Mouse (Mus musculus) neural tube, embryonic 12.5 days (tissue): ENCODE measurements at regions not wholly inside any gene's neighbourhood (a gene's known extent, or its start where the extent isn't known, plus 50 kb on each side); places are given as distances from the start of the nearest gene placed in this dataset.

Experiments
- ATAC-seq: fragments of 200-750 bp; cut with Nextera tagmentation; 2 replicates; pipeline ENCODE4 v1.8.0; 2017; ENCODE audit warnings: low read depth, mild to moderate bottlenecking, moderate TSS enrichment, moderate library complexity; ENCODE audit not compliant: low FRiP score
- H3K27ac ChIP-seq: fragments of 300-500 bp; sonication (generic); 2 replicates; pipeline ENCODE4 v1.5.1; 2016
- H3K27me3 ChIP-seq: fragments of 300-500 bp; sonication (generic); replicated peaks from 2 replicates; pipeline ENCODE4 v1.6.1; 2016; ENCODE audit warnings: mild to moderate bottlenecking
- H3K36me3 ChIP-seq: fragments of 300-500 bp; sonication (generic); 2 replicates; pipeline ENCODE4 v1.6.1; 2016; ENCODE audit warnings: mild to moderate bottlenecking
- H3K4me1 ChIP-seq: fragments of 300-500 bp; sonication (generic); 2 replicates; pipeline ENCODE4 v1.6.1; 2016
- H3K4me2 ChIP-seq: fragments of 300-500 bp; sonication (generic); replicated peaks from 2 replicates; pipeline ENCODE4 v1.6.1; 2016; ENCODE audit warnings: mild to moderate bottlenecking
- H3K4me3 ChIP-seq: fragments of 300-500 bp; sonication (generic); 2 replicates; pipeline ENCODE4 v1.5.1; 2016
- H3K9ac ChIP-seq: fragments of 300-500 bp; sonication (generic); 2 replicates; pipeline ENCODE4 v1.6.1; 2016; ENCODE audit warnings: mild to moderate bottlenecking
- H3K9me3 ChIP-seq: fragments of 300-500 bp; sonication (generic); 2 replicates; pipeline ENCODE4 v1.6.1; 2016; ENCODE audit warnings: mild to moderate bottlenecking
- WGBS: fragments of 180-500 bp; shearing (Covaris S2); methylation state at CpG from one replicate; pipeline ENCODE4 v1.1.7; 2016; 5-methylcytosine and 5-hydroxymethylcytosine counted together

GRCm38 (mm10) chr5:46278190-46278589, 420.8 kb upstream of the Lcorl start:
- no peak overlapping the region for H3K4me2 ChIP-seq
- H3K36me3 ChIP-seq: no peaks in the 10 kb centered on the region
- H3K9me3 ChIP-seq: no peaks in the 10 kb centered on the region
- ATAC-seq: no peak
- H3K4me3 ChIP-seq: no peak overlapping the region
- no peaks in the 10 kb centered on the region for H3K4me1 ChIP-seq
- no peak overlapping the region for H3K27ac ChIP-seq
- H3K9ac ChIP-seq: no peak overlapping the region
- no peaks in the 10 kb centered on the region for H3K27me3 ChIP-seq

GRCm38 (mm10) chr5:46256730-46257129, 399.3 kb upstream of the Lcorl start:
- WGBS: 84% methylated on average over 6 of the region's 6 CpGs
- H3K4me1 ChIP-seq: no peaks in the 10 kb centered on the region
- H3K4me3 ChIP-seq: no peak overlapping the region
- no peak overlapping the region for H3K4me2 ChIP-seq
- no peak overlapping the region for H3K9ac ChIP-seq
- H3K9me3 ChIP-seq: no peaks in the 10 kb centered on the region
- no peaks in the 10 kb centered on the region for H3K27me3 ChIP-seq
- H3K36me3 ChIP-seq: no peaks in the 10 kb centered on the region
- H3K27ac ChIP-seq: no peak overlapping the region
- ATAC-seq: no peak

- Histone ChIP-seq H3K9ac (no peak overlapping the region), H3K9me3 (no peaks in the 10 kb centered on the region), H3K27ac (no peak overlapping the region), H3K4me1 (no peaks in the 10 kb centered on the region), H3K4me3 (no peak overlapping the region), H3K4me2 (no peak overlapping the region), H3K36me3 (no peaks in the 10 kb centered on the region), H3K27me3 (no peaks in the 10 kb centered on the region)
- ATAC-seq: no peak
Observed at GRCm38 (mm10) chr5:46253940-46254339, 396.5 kb upstream of the Lcorl start.

- H3K4me1 ChIP-seq: no peaks in the 10 kb centered on the region
- no peak overlapping the region for H3K4me2 ChIP-seq
- H3K9me3 ChIP-seq: no peaks in the 10 kb centered on the region
- WGBS: 72% methylated on average over 5 of the region's 5 CpGs
- H3K4me3 ChIP-seq: no peak overlapping the region
- no peak for ATAC-seq
- H3K9ac ChIP-seq: no peak overlapping the region
- no peaks in the 10 kb centered on the region for H3K27me3 ChIP-seq
- no peak overlapping the region for H3K27ac ChIP-seq
- H3K36me3 ChIP-seq: no peaks in the 10 kb centered on the region
Observed at GRCm38 (mm10) chr5:46235364-46236067, 378.1 kb upstream of the Lcorl start.

GRCm38 (mm10) chr5:46232780-46233179, 375.4 kb upstream of the Lcorl start:
- H3K4me3 ChIP-seq: no peak overlapping the region
- H3K4me2 ChIP-seq: no peak overlapping the region
- no peak overlapping the region for H3K27ac ChIP-seq
- H3K9ac ChIP-seq: no peak overlapping the region
- H3K4me1 ChIP-seq: no peaks in the 10 kb centered on the region
- no peaks in the 10 kb centered on the region for H3K9me3 ChIP-seq
- H3K27me3 ChIP-seq: no peaks in the 10 kb centered on the region
- no peak for ATAC-seq
- no peaks in the 10 kb centered on the region for H3K36me3 ChIP-seq

- no peak overlapping the region for H3K4me3 ChIP-seq
- H3K4me1 ChIP-seq: no peaks in the 10 kb centered on the region
- no peaks in the 10 kb centered on the region for H3K36me3 ChIP-seq
- no peak overlapping the region for H3K9ac ChIP-seq
- no peak overlapping the region for H3K27ac ChIP-seq
- H3K27me3 ChIP-seq: no peaks in the 10 kb centered on the region
- no peak for ATAC-seq
- WGBS: 73% methylated on average over 3 of the region's 3 CpGs
- H3K9me3 ChIP-seq: no peaks in the 10 kb centered on the region
- H3K4me2 ChIP-seq: no peak overlapping the region
Observed at GRCm38 (mm10) chr5:46228667-46229066, 371.3 kb upstream of the Lcorl start.

- ATAC-seq: no peak
- Histone ChIP-seq H3K4me1 (no peaks in the 10 kb centered on the region), H3K27me3 (no peaks in the 10 kb centered on the region), H3K36me3 (no peaks in the 10 kb centered on the region), H3K4me3 (no peak overlapping the region), H3K4me2 (no peak overlapping the region), H3K9me3 (no peaks in the 10 kb centered on the region), H3K27ac (no peak overlapping the region), H3K9ac (no peak overlapping the region)
- 70% methylated on average over 4 of the region's 4 CpGs for WGBS
Observed at GRCm38 (mm10) chr5:46212845-46213468, 355.5 kb upstream of the Lcorl start.

GRCm38 (mm10) chr5:46209076-46209475, 351.7 kb upstream of the Lcorl start:
- 73% methylated on average over 2 of the region's 2 CpGs for WGBS

GRCm38 (mm10) chr5:46203744-46204143, 346.3 kb upstream of the Lcorl start:
- H3K4me2 ChIP-seq: no peak overlapping the region
- no peak for ATAC-seq

More at GRCm38 (mm10) chr5:46209076-46209475, 351.7 kb upstream of the Lcorl start:
- Histone ChIP-seq H3K36me3 (no peaks in the 10 kb centered on the region), H3K4me3 (no peak overlapping the region), H3K4me2 (no peak overlapping the region), H3K9me3 (no peaks in the 10 kb centered on the region), H3K4me1 (no peaks in the 10 kb centered on the region), H3K27me3 (no peaks in the 10 kb centered on the region), H3K9ac (no peak overlapping the region), H3K27ac (no peak overlapping the region)
- ATAC-seq: no peak

GRCm38 (mm10) chr5:46202457-46202772, 345.0 kb upstream of the Lcorl start:
- Histone ChIP-seq H3K27me3 (no peaks in the 10 kb centered on the region), H3K4me1 (no peaks in the 10 kb centered on the region), H3K4me2 (no peak overlapping the region), H3K27ac (no peak overlapping the region), H3K36me3 (no peaks in the 10 kb centered on the region), H3K9me3 (no peaks in the 10 kb centered on the region), H3K9ac (no peak overlapping the region), H3K4me3 (no peak overlapping the region)
- 80% methylated on average over 2 of the region's 2 CpGs for WGBS
- ATAC-seq: no peak

More at GRCm38 (mm10) chr5:46203744-46204143, 346.3 kb upstream of the Lcorl start:
- WGBS: 76% methylated on average over 4 of the region's 4 CpGs
- H3K4me1 ChIP-seq: no peaks in the 10 kb centered on the region
- H3K27ac ChIP-seq: no peak overlapping the region
- H3K9ac ChIP-seq: no peak overlapping the region
- H3K9me3 ChIP-seq: no peaks in the 10 kb centered on the region
- H3K27me3 ChIP-seq: no peaks in the 10 kb centered on the region
- H3K36me3 ChIP-seq: no peaks in the 10 kb centered on the region
- H3K4me3 ChIP-seq: no peak overlapping the region

GRCm38 (mm10) chr5:46201639-46202456, 344.4 kb upstream of the Lcorl start:
- H3K27ac ChIP-seq: no peak overlapping the region
- no peaks in the 10 kb centered on the region for H3K27me3 ChIP-seq
- no peak overlapping the region for H3K4me2 ChIP-seq
- no peak overlapping the region for H3K9ac ChIP-seq
- no peaks in the 10 kb centered on the region for H3K36me3 ChIP-seq
- ATAC-seq: peak; percentile 59; the same call in 1 of the 2 replicates
- WGBS: 53% methylated on average over 6 of the region's 6 CpGs
- H3K4me3 ChIP-seq: no peak overlapping the region
- no peaks in the 10 kb centered on the region for H3K9me3 ChIP-seq
- H3K4me1 ChIP-seq: no peaks in the 10 kb centered on the region

- no peak overlapping the region for H3K4me2 ChIP-seq
- no peak overlapping the region for H3K9ac ChIP-seq
- H3K36me3 ChIP-seq: no peaks in the 10 kb centered on the region
- 89% methylated on average over 2 of the region's 2 CpGs for WGBS
- H3K4me3 ChIP-seq: no peak overlapping the region
- no peaks in the 10 kb centered on the region for H3K9me3 ChIP-seq
- H3K4me1 ChIP-seq: no peaks in the 10 kb centered on the region
- no peak for ATAC-seq
- no peaks in the 10 kb centered on the region for H3K27me3 ChIP-seq
- H3K27ac ChIP-seq: no peak overlapping the region
Observed at GRCm38 (mm10) chr5:46186908-46187307, 329.5 kb upstream of the Lcorl start.
